Mouse (Mus musculus) lung, adult 2 months (tissue): ENCODE data around the gene Flvcr1. TPM values are rescaled to one million over a fixed set of nuclear protein-coding genes. Genes with fewer than 3 reads are reported as not detected.
A peak's percentile ranks its signal among the peaks of the same experiment; 100 is the strongest.

Experiments
- DNase-seq: peaks from one replicate; pipeline ENCODE4 v3.0.0; 2022
- H3K4me1 ChIP-seq: fragments of 200-500 bp; 2 replicates; pipeline ENCODE4 v1.6.1; 2011; ENCODE audit warnings: low read length; ENCODE audit not compliant: control insufficient read depth, insufficient read depth
- H3K4me3 ChIP-seq: fragments of 200-500 bp; replicated peaks from 2 replicates; pipeline ENCODE3; 2011; ENCODE audit warnings: low read depth, mild to moderate bottlenecking, control low read depth, low read length; ENCODE audit errors: extremely low read depth
- CTCF ChIP-seq: fragments of 200-500 bp; IDR thresholded peaks from 2 replicates; pipeline ENCODE4 v1.5.1; 2011; ENCODE audit warnings: mild to moderate bottlenecking, low read length, control low read depth; ENCODE audit not compliant: insufficient read depth
- POLR2A ChIP-seq: fragments of 200-500 bp; IDR thresholded peaks from 2 replicates; pipeline ENCODE4 v1.6.1; 2011; ENCODE audit warnings: low read depth, mild to moderate bottlenecking, control low read depth, low read length, borderline replicate concordance; ENCODE audit errors: extremely low read depth
- WGBS: fragments of 180-500 bp; shearing (Covaris S2); methylation state at CpG from one replicate; pipeline ENCODE4 v1.1.7; 2018; 5-methylcytosine and 5-hydroxymethylcytosine counted together
- polyA plus RNA-seq: library from polyadenylated mRNA; depleted of rRNA; stranded (reverse); fragments of >200 nt; gene quantifications from 2 replicates; pipeline ENCODE4 v1.2.3, GENCODE M21; 2012; rRNA removed

The Flvcr1 gene
- 19.9 and 26.1 TPM in 2 replicates for polyA plus RNA-seq

DNA sequence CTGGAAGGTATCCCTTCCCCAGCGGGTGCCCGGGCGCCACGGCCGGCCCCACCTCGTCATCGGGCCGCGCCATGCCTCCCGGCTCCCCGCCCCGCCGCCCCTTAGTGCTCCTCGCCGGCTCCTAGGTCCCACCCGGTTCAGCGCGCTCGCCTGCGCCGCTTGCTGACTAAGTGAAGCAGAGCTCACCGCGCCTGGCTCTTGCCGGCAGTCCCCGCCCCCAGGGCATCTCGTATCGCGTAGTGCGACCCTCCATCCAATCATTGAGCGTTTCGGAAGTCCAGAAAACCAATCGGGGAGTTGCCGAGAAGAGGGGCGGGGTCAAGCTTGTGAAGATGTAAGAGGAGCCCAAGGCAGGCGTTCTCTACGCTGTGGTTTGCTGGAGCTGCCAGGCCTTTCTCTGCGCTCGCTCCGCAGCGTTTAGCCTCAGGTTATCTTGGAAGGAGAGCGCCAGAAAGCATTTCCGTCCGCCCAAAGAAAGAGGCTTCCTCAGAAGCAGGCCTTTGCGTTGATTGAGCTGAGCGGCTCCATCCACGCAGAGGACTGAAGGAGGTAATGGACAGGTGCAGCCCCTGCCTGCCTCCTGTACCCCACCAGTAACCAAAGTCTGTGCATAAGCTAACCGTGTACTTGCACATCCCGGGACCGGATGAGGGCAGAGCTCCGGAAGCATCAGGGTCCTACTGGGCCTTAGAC is at the start of gene Flvcr1:
Flvcr1 (minus strand) TSS at position 138 of the 693 bp plus-strand sequence.
- no peak for TF ChIP-seq CTCF
- TF ChIP-seq POLR2A, result peak; percentile 76
- Histone ChIP-seq H3K4me3 (peak within 1 kb of the TSS; percentile 87), H3K4me1 (peaks cover 8% of the 10 kb centered on the region)
- WGBS, result under 1% methylated on average over 50 of the region's 50 CpGs
- peak; percentile 96 for DNase-seq

DNA sequence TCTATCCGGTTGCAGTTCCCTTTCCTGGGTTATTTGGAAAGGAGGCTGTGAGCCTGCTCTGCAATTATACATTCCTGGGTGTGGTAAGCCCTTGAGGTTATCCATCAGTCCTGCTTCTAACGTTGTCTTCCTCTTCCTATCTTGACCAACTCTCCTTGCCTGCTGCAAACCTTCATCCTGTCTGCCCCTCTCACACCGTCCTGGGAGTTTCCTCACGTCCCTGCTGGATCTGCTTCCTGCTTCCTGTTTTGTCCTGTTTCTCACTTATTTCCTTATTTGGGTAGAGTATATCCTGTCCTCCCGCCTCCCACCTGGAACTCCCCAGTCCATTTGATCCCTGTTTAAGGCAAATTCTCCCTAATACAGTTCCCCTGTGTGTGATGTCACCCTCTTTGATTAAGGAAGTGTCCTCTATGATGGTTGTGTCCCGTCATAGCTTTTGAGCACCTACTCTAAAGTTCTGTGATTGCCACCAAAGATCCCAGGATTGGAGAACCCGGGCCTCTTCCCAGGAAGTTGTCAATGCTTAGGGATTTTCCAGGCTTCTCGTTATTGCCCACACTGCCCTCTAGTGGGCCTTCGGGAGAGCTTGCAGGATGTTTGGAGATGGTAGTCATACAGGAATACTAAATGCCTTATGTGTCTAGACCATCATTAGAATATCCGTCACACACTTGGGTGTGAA is 49.4 kb upstream of the Flvcr1 start:
- WGBS, result 18% methylated on average over 10 of the region's 10 CpGs
- peak; percentile 54 for DNase-seq
- Histone ChIP-seq H3K4me3 (peak overlapping the region; percentile 40), H3K4me1 (0 out of 2 replicates have a peak, but pooled peaks cover 3% of the 10 kb centered on the region)
- TF ChIP-seq CTCF (peak; percentile 67), POLR2A (peak; percentile 62; the same call in 1 of the 2 replicates)

DNA sequence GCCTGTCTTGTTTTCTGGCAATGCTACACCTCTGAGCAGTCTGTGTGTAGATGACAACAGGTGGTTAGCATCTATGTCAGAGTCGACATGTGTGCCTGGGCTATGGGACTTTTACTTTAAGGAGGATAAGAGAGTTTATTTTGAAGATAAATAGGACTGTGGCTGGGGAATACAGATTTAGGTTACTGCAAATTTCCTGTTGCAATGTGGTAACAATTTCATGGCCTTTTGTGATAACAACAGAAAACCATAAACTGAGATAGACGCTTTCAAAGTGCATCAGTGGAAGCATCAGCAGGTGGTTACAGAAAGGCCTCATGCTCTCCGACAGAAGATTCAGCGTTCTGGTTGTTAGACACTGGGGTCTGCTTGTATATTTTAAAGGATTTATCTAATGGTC is 47.5 kb upstream of the Flvcr1 start:
- TF ChIP-seq CTCF (no peak), POLR2A (no peak)
- DNase-seq, result no peak
- 78% methylated on average over 4 of the region's 4 CpGs for WGBS
- Histone ChIP-seq H3K4me3 (no peak overlapping the region), H3K4me1 (0 out of 2 replicates have a peak, but pooled peaks cover 3% of the 10 kb centered on the region)

DNA sequence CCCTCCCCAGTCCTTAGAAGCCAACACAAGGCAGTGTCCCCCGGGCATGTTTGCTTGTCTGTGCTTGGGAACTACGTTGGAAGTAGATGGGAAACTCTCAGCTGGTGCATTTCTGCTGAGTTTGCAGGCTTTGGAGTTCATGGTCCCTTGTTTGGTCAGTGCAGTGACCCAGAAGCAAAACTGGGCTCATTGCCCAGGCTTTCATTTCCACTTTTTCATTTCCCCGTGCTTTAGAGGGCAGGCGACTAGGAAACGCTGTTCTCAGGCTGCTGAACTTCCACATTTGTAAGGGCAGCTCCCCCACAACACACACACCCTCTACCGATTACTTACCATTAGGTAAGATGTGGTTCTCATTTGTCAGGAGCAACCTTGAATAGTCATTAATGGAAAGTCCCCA is 47.0 kb upstream of the Flvcr1 start:
- H3K4me3 ChIP-seq, result no peak overlapping the region
- TF ChIP-seq POLR2A, result no peak
- H3K4me1 ChIP-seq, result 0 out of 2 replicates have a peak, but pooled peaks cover 3% of the 10 kb centered on the region
- WGBS, result 39% methylated on average over 6 of the region's 6 CpGs
- DNase-seq, result no peak

DNA sequence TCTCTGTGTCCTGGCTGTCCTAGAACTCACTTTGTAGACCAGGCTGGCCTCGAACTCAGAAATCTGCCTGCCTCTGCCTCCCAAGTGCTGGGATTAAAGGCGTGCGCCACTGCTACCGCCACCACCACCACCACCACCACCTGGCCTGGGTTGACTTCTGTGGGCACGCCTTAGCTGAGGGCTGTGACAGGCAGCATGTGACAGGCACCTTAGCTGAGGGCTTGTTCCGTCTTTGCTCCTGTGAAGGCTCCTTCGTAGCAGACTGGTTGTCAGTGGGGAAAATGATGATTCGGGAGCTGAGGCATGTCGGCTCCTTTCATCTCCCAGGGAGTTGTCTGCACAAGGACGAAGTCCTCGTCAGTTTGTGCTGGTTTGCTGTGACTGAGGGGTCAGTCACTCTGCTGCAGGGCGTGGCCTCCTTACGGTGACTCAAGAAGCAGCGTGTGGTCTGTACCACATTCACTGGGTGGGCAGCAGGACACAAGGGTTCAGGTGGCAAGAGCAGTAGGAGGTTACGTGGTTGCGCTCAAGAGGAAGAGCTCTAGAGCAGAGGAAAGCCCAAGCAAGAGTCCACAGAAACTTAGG is 46.5 kb upstream of the Flvcr1 start:
- 88% methylated on average over 16 of the region's 16 CpGs for WGBS
- Histone ChIP-seq H3K4me3 (no peak overlapping the region), H3K4me1 (0 out of 2 replicates have a peak, but pooled peaks cover 3% of the 10 kb centered on the region)
- TF ChIP-seq CTCF, result no peak
- no peak for TF ChIP-seq POLR2A
- DNase-seq, result no peak

DNA sequence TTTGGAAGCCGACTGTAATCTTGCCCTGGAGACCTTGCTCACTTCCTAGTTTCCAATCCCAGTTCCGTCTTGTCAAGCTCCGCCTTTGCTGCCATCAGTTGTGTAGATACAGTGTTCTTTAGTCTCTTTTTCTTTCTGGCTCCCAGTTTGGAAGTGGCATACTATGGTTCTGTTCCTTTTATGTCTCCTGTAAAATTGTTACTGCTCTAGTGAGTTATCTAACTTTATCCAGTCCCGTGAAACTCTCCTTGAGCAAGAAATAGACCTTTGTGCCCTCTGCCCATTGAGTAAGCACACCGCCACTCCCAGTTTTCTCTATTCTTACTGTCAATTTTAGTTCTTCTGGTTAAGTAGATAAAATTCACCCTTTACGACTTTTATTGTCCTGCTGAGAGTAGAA is 45.7 kb upstream of the Flvcr1 start:
- no peak overlapping the region for H3K4me3 ChIP-seq
- no peak for DNase-seq
- WGBS, result 80% methylated on average over 6 of the region's 6 CpGs
- 0 out of 2 replicates have a peak, but pooled peaks cover 3% of the 10 kb centered on the region for H3K4me1 ChIP-seq
- TF ChIP-seq CTCF (no peak), POLR2A (no peak)

DNA sequence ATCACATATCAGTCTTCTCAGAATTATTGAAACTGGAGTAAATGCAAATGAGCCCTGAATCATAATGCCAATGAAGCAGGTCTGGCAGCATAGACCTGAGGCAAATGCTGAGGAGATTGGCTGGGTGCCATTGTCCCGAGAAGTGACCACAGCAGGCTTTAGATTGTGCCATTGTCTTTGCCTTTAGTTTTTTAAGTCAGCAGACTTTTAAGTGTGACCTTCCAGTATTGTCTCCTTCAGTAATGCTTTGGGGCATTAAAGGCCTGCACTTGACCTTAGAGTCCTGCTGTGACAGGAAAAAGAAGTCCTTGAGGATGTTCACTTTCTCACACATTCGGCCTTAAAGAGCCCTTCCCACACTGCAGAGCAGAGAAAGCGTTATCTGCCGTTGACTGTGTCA is 44.3 kb upstream of the Flvcr1 start:
- Histone ChIP-seq H3K4me1 (0 out of 2 replicates have a peak, but pooled peaks cover 2% of the 10 kb centered on the region), H3K4me3 (no peak overlapping the region)
- DNase-seq, result no peak
- TF ChIP-seq POLR2A, result no peak
- TF ChIP-seq CTCF, result no peak
- WGBS, result 87% methylated on average over 4 of the region's 4 CpGs

DNA sequence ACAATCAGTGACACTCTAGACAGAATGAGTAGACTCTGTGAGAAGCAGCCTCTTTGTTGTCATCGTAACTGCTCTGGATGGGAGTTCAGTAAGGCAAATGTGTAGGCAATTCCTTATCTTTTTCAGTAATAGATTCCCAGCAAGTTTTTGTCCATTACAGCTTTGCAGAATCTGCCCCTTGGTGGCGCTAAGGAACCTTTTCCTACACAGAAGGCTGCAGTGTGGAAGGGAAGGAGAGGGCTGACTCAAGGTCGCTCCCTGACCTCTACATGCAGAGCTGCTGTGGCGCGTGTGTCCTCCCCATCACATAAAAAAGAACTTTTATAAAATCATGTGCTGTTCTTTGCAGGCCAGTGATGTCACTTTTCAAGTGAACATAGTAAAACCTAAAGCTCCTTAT is 42.4 kb upstream of the Flvcr1 start:
- TF ChIP-seq CTCF (no peak), POLR2A (no peak)

DNA sequence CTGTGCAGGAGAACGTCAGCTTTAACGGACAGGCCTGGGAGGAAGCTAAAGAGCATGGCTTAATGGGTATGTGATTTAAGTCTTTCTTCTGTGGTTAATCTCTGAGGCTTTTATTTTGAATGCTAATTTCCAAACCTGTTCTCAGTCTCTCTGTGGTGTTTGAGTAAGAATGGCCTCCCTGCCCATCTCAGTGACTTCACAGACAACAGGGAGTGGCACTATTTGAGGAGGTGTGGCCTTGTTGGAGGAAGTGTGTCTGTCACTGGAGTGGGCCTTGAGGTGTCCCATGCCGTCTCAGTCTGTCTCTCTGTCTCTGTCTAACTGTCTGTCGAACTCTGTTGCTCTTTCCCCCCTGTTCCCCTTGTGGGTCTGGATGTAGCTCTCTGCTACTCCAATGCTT is 39.2 kb upstream of the Flvcr1 start:
- Histone ChIP-seq H3K4me1 (no peaks in the 10 kb centered on the region), H3K4me3 (no peak overlapping the region)
- no peak for DNase-seq
- WGBS, result 77% methylated on average over 4 of the region's 4 CpGs
- TF ChIP-seq CTCF, result no peak
- no peak for TF ChIP-seq POLR2A

More for the DNA sequence above, 42.4 kb upstream of the Flvcr1 start:
- 85% methylated on average over 5 of the region's 5 CpGs for WGBS
- H3K4me1 ChIP-seq, result no peaks in the 10 kb centered on the region
- DNase-seq, result no peak
- H3K4me3 ChIP-seq, result no peak overlapping the region

DNA sequence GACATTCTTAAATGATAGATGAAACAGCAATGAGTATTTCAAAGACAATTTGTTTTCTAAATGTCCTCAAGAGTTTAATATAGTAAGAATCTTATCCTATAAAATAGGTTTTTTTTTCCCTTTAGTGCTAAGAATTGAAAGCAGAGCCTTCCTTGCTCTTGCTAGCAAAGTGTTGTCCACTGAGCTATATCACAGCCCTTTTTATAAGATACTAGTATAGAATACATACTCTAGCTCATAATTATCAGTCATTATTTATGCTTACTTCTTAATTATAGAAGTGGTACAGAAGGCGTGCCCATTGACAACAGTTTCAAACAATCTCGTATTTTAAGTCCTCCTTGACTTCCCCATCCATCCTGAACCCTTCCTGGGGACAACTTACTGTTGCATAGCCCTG is 38.6 kb upstream of the Flvcr1 start:
- WGBS, result 87% methylated on average over 2 of the region's 2 CpGs
- Histone ChIP-seq H3K4me1 (no peaks in the 10 kb centered on the region), H3K4me3 (no peak overlapping the region)
- no peak for TF ChIP-seq CTCF
- TF ChIP-seq POLR2A, result no peak
- no peak for DNase-seq
